Mouse (Mus musculus): ENCODE data around the gene Asb17.
A peak's percentile ranks its signal among the peaks of the same experiment; 100 is the strongest.
"Not testable (repeated sequence)": the region's sequence is repeated elsewhere in the genome, so short reads cannot be mapped to it uniquely, and the experiment has no call there.

The Asb17 gene

GRCm38 (mm10) chr3:153844030-153844429, at the start of gene Asb17:
Gene Asb17 (plus strand): TSS chr3:153844209.
- DNase-seq (ENCODE audit: low read depth, low spot score): no peak

GRCm38 (mm10) chr3:153797574-153797973, 46.4 kb upstream of the Asb17 start:
- DNase-seq (ENCODE audit: low read depth, low spot score): no peak

- DNase-seq (ENCODE audit: low read depth, low spot score): no peak
Observed at GRCm38 (mm10) chr3:153799603-153800002, 44.4 kb upstream of the Asb17 start.

GRCm38 (mm10) chr3:153800690-153801089, 43.3 kb upstream of the Asb17 start:
- DNase-seq (ENCODE audit: low read depth, low spot score): no peak

GRCm38 (mm10) chr3:153801541-153801940, 42.5 kb upstream of the Asb17 start:
- no peak for DNase-seq (ENCODE audit: low read depth, low spot score)

- DNase-seq (ENCODE audit: low read depth, low spot score): no peak
Observed at GRCm38 (mm10) chr3:153802640-153803039, 41.4 kb upstream of the Asb17 start.

- no peak for DNase-seq (ENCODE audit: low read depth, low spot score)
Observed at GRCm38 (mm10) chr3:153804032-153804431, 40.0 kb upstream of the Asb17 start.

- peak; percentile 87 for DNase-seq (ENCODE audit: low read depth, low spot score)
Observed at GRCm38 (mm10) chr3:153806077-153806772, 37.8 kb upstream of the Asb17 start.

GRCm38 (mm10) chr3:153806773-153807443, 37.1 kb upstream of the Asb17 start:
- no peak for DNase-seq (ENCODE audit: low read depth, low spot score)

- no peak for DNase-seq (ENCODE audit: low read depth, low spot score)
Observed at GRCm38 (mm10) chr3:153807444-153808149, 36.4 kb upstream of the Asb17 start.

GRCm38 (mm10) chr3:153808406-153808805, 35.6 kb upstream of the Asb17 start:
- DNase-seq (ENCODE audit: low read depth, low spot score): no peak

- no peak for DNase-seq (ENCODE audit: low read depth, low spot score)
Observed at GRCm38 (mm10) chr3:153814026-153814425, 30.0 kb upstream of the Asb17 start.

GRCm38 (mm10) chr3:153817376-153817890, 26.6 kb upstream of the Asb17 start:
- DNase-seq (ENCODE audit: low read depth, low spot score): no peak

GRCm38 (mm10) chr3:153818723-153819122, 25.3 kb upstream of the Asb17 start:
- no peak for DNase-seq (ENCODE audit: low read depth, low spot score)

GRCm38 (mm10) chr3:153819438-153819837, 24.6 kb upstream of the Asb17 start:
- DNase-seq (ENCODE audit: low read depth, low spot score): no peak

- no peak for DNase-seq (ENCODE audit: low read depth, low spot score)
Observed at GRCm38 (mm10) chr3:153823671-153824515, 20.1 kb upstream of the Asb17 start.

- DNase-seq (ENCODE audit: low read depth, low spot score): no peak
Observed at GRCm38 (mm10) chr3:153825197-153825596, 18.8 kb upstream of the Asb17 start.

GRCm38 (mm10) chr3:153826616-153827015, 17.4 kb upstream of the Asb17 start:
- no peak for DNase-seq (ENCODE audit: low read depth, low spot score)

- DNase-seq (ENCODE audit: low read depth, low spot score): not testable (repeated sequence)
Observed at GRCm38 (mm10) chr3:153829788-153830187, 14.2 kb upstream of the Asb17 start.

GRCm38 (mm10) chr3:153831014-153831872, 12.8 kb upstream of the Asb17 start:
- peak; percentile 34 for DNase-seq (ENCODE audit: low read depth, low spot score)

Data from CD4-positive, CD25-positive, alpha-beta regulatory T cell, adult 2 months (primary cell).